Mouse (Mus musculus): Measurements from ENCODE around the gene Tas2r134. TPM values are rescaled to one million over a fixed set of nuclear protein-coding genes. Genes with fewer than 3 reads are reported as not detected.

The Tas2r134 gene
- total and polyA plus RNA-seq, 2 experiments from 2014 or later, result not detected

DNA sequence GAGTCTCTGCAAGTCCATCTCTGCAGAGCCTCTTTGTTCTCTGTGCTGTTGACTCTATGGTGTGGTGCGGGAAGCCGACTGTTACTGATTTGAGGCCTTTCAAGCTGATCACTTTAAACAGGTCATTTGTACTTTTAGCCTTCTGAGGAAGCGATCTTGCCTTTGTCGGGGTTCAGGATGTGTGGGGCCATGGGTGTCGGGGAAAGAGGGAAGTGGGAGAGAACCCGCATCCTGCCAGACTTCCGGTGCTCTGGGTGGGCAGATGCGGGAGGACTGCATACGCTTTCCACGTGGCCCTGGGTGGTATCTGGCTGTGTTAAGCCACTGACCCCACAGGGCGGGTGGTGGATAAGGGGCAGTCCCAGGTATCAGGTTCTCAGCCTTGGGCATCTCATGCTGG is 10.4 kb downstream of the Tas2r134 start:
- H3K4me3 ChIP-seq (ENCODE audit: low read depth, low read length), result no peak overlapping the region
- no peak overlapping the region for H3K9ac ChIP-seq (replicated peaks; ENCODE audit: low read depth, low read length)
- DNase-seq (ENCODE audit: low spot score), result no peak
- H3K4me1 ChIP-seq (ENCODE audit: control insufficient read depth, insufficient read depth), result no peaks in the 10 kb centered on the region
- H3K27me3 ChIP-seq (ENCODE audit: control insufficient read depth, insufficient read depth, low read length), result no peaks in the 10 kb centered on the region
- no peaks in the 10 kb centered on the region for H3K9me3 ChIP-seq (replicated peaks; ENCODE audit: control insufficient read depth, low read length)
- no peak overlapping the region for H3K27ac ChIP-seq (ENCODE audit: low read depth)
- ATAC-seq (ENCODE audit: insufficient read depth, low read depth), result no peak
- no peaks in the 10 kb centered on the region for H3K36me3 ChIP-seq (replicated peaks; ENCODE audit: control insufficient read depth, insufficient read depth, low read length)
- TF ChIP-seq EP300 (IDR thresholded peaks at IDR 0.05; ENCODE audit: low read depth) (no peak), CTCF (IDR thresholded peaks at IDR 0.05; ENCODE audit: low read depth) (no peak)
- 68% methylated on average over 11 of the region's 11 CpGs for WGBS
- H3K4me2 ChIP-seq (ENCODE audit: low read depth, low read length), result no peak overlapping the region

GRCm38 (mm10) chr2:51641635-51642034 is 14.3 kb downstream of the Tas2r134 start:
- DNase-seq (ENCODE audit: low spot score), result no peak
- H3K36me3 ChIP-seq (replicated peaks; ENCODE audit: control insufficient read depth, insufficient read depth, low read length), result no peaks in the 10 kb centered on the region
- H3K4me3 ChIP-seq (ENCODE audit: low read depth, low read length), result no peak overlapping the region
- no peak overlapping the region for H3K4me2 ChIP-seq (ENCODE audit: low read depth, low read length)
- H3K9me3 ChIP-seq (replicated peaks; ENCODE audit: control insufficient read depth, low read length), result no peaks in the 10 kb centered on the region
- TF ChIP-seq CTCF (IDR thresholded peaks at IDR 0.05; ENCODE audit: low read depth) (no peak), EP300 (IDR thresholded peaks at IDR 0.05; ENCODE audit: low read depth) (no peak)
- WGBS, result 84% methylated on average over 7 of the region's 7 CpGs
- no peaks in the 10 kb centered on the region for H3K4me1 ChIP-seq (ENCODE audit: control insufficient read depth, insufficient read depth)
- H3K9ac ChIP-seq (replicated peaks; ENCODE audit: low read depth, low read length), result no peak overlapping the region
- no peak for ATAC-seq (ENCODE audit: insufficient read depth, low read depth)
- H3K27me3 ChIP-seq (ENCODE audit: control insufficient read depth, insufficient read depth, low read length), result no peaks in the 10 kb centered on the region
- no peak overlapping the region for H3K27ac ChIP-seq (ENCODE audit: low read depth)

- ATAC-seq (ENCODE audit: insufficient read depth, low read depth), result no peak
- Histone ChIP-seq H3K36me3 (replicated peaks; ENCODE audit: control insufficient read depth, insufficient read depth, low read length) (no peaks in the 10 kb centered on the region), H3K27me3 (ENCODE audit: control insufficient read depth, insufficient read depth, low read length) (no peaks in the 10 kb centered on the region), H3K4me3 (ENCODE audit: low read depth, low read length) (no peak overlapping the region), H3K4me1 (ENCODE audit: control insufficient read depth, insufficient read depth) (no peaks in the 10 kb centered on the region), H3K27ac (ENCODE audit: low read depth) (no peak overlapping the region), H3K9ac (replicated peaks; ENCODE audit: low read depth, low read length) (no peak overlapping the region), H3K4me2 (ENCODE audit: low read depth, low read length) (no peak overlapping the region), H3K9me3 (replicated peaks; ENCODE audit: control insufficient read depth, low read length) (no peaks in the 10 kb centered on the region)
- no peak for DNase-seq (ENCODE audit: low spot score)
- WGBS, result 66% methylated on average over 7 of the region's 7 CpGs
- TF ChIP-seq EP300 (IDR thresholded peaks at IDR 0.05; ENCODE audit: low read depth), result no peak
- no peak for TF ChIP-seq CTCF (IDR thresholded peaks at IDR 0.05; ENCODE audit: low read depth)
Measured at GRCm38 (mm10) chr2:51643244-51644139, 16.2 kb downstream of the Tas2r134 start.

DNA sequence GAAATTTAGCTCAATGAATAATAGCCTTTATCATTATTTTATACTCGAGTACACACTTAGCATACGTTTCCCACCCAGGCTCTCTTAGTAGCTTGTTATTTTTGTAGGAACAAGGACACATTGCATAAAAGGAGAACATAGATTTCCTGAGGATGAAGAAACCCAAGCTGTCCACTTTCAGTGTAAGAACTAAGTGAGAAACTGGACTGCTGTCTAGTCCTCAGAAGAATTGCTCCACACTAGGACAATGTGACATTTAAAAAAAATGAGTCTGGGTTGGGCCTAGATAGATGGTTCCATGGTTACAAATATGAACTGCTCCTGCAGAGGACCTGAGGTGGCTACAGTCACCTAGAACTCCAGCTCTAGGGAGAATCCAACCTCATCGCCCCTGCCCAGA is 20.7 kb downstream of the Tas2r134 start:
- WGBS, result 83% methylated on average over 3 of the region's 3 CpGs
- ATAC-seq (ENCODE audit: insufficient read depth, low read depth) (no peak), DNase-seq (ENCODE audit: low spot score) (no peak)
- Histone ChIP-seq H3K36me3 (replicated peaks; ENCODE audit: control insufficient read depth, insufficient read depth, low read length) (no peaks in the 10 kb centered on the region), H3K27me3 (ENCODE audit: control insufficient read depth, insufficient read depth, low read length) (no peaks in the 10 kb centered on the region), H3K9ac (replicated peaks; ENCODE audit: low read depth, low read length) (no peak overlapping the region), H3K4me3 (ENCODE audit: low read depth, low read length) (no peak overlapping the region), H3K9me3 (replicated peaks; ENCODE audit: control insufficient read depth, low read length) (no peaks in the 10 kb centered on the region), H3K4me1 (ENCODE audit: control insufficient read depth, insufficient read depth) (no peaks in the 10 kb centered on the region), H3K4me2 (ENCODE audit: low read depth, low read length) (no peak overlapping the region), H3K27ac (ENCODE audit: low read depth) (no peak overlapping the region)
- no peak for TF ChIP-seq CTCF (IDR thresholded peaks at IDR 0.05; ENCODE audit: low read depth)
- TF ChIP-seq EP300 (IDR thresholded peaks at IDR 0.05; ENCODE audit: low read depth), result no peak

- no peak for ATAC-seq (ENCODE audit: insufficient read depth, low read depth)
- WGBS, result 63% methylated on average over 1 of the region's 1 CpGs
- Histone ChIP-seq H3K9me3 (replicated peaks; ENCODE audit: control insufficient read depth, low read length) (no peaks in the 10 kb centered on the region), H3K4me3 (ENCODE audit: low read depth, low read length) (no peak overlapping the region), H3K9ac (replicated peaks; ENCODE audit: low read depth, low read length) (no peak overlapping the region), H3K27me3 (ENCODE audit: control insufficient read depth, insufficient read depth, low read length) (no peaks in the 10 kb centered on the region), H3K4me1 (ENCODE audit: control insufficient read depth, insufficient read depth) (no peaks in the 10 kb centered on the region), H3K36me3 (replicated peaks; ENCODE audit: control insufficient read depth, insufficient read depth, low read length) (no peaks in the 10 kb centered on the region), H3K27ac (ENCODE audit: low read depth) (no peak overlapping the region), H3K4me2 (ENCODE audit: low read depth, low read length) (no peak overlapping the region)
- TF ChIP-seq CTCF (IDR thresholded peaks at IDR 0.05; ENCODE audit: low read depth) (no peak), EP300 (IDR thresholded peaks at IDR 0.05; ENCODE audit: low read depth) (no peak)
- DNase-seq (ENCODE audit: low spot score), result no peak
Measured at GRCm38 (mm10) chr2:51649887-51650286, 22.6 kb downstream of the Tas2r134 start.
